Mouse (Mus musculus) intestine, embryonic 14.5 days (tissue): ENCODE results near the gene Chchd5. TPM values are rescaled to one million over a fixed set of nuclear protein-coding genes. Genes with fewer than 3 reads are reported as not detected.

Experiments
- ATAC-seq: fragments of 200-750 bp; cut with Nextera tagmentation; replicated peaks from 2 replicates; pipeline ENCODE4 v1.8.0; 2017; ENCODE audit warnings: low read depth, moderate number of reproducible peaks, moderate TSS enrichment, moderate library complexity; ENCODE audit not compliant: low FRiP score, low TSS enrichment
- DNase-seq: peaks from one replicate; pipeline ENCODE4 v3.0.0-alpha.2; 2018; ENCODE audit warnings: low spot score
- H3K27ac ChIP-seq: fragments of 300-500 bp; sonication (generic); 2 replicates; pipeline ENCODE4 v1.5.1; 2014; ENCODE audit warnings: low read depth, mild to moderate bottlenecking, control low read depth
- H3K27me3 ChIP-seq: fragments of 300-500 bp; sonication (generic); replicated peaks from 2 replicates; pipeline ENCODE4 v1.6.1; 2014; ENCODE audit warnings: low read length, control low read depth; ENCODE audit not compliant: control insufficient read depth, insufficient read depth
- H3K36me3 ChIP-seq: fragments of 300-500 bp; sonication (generic); 2 replicates; pipeline ENCODE4 v1.6.1; 2014; ENCODE audit warnings: low read length, control low read depth; ENCODE audit not compliant: control insufficient read depth, insufficient read depth
- H3K4me1 ChIP-seq: fragments of 300-500 bp; sonication (generic); replicated peaks from 2 replicates; pipeline ENCODE4 v1.6.1; 2014; ENCODE audit warnings: low read length, control low read depth, mixed read lengths; ENCODE audit not compliant: control insufficient read depth, insufficient read depth
- H3K4me2 ChIP-seq: fragments of 300-500 bp; sonication (generic); 2 replicates; pipeline ENCODE4 v1.6.1; 2014; ENCODE audit warnings: low read length
- H3K4me3 ChIP-seq: fragments of 300-500 bp; sonication (generic); 2 replicates; pipeline ENCODE4 v1.5.1; 2014; ENCODE audit warnings: low read depth, low read length, control low read depth, mixed read lengths
- H3K9ac ChIP-seq: fragments of 300-500 bp; sonication (generic); 2 replicates; pipeline ENCODE4 v1.6.1; 2014; ENCODE audit warnings: mild to moderate bottlenecking, low read length
- H3K9me3 ChIP-seq: fragments of 300-500 bp; sonication (generic); 2 replicates; pipeline ENCODE4 v1.6.1; 2016; ENCODE audit warnings: low read length, control low read depth; ENCODE audit not compliant: control insufficient read depth
- WGBS: fragments of 180-500 bp; shearing (Covaris S2); extraction: QIAGEN DNeasy Blood & Tissue Kit; methylation state at CpG from one replicate; pipeline ENCODE4 v1.1.7; 2014; 5-methylcytosine and 5-hydroxymethylcytosine counted together
- polyA plus RNA-seq: library from polyadenylated mRNA; unstranded; fragments of >200 nt; fragmentation: Nextera tagmentation; extraction: Ambion mirVana; gene quantifications from 2 replicates; pipeline ENCODE4 v1.2.1, GENCODE M21; 2014

Chchd5 gene
- polyA plus RNA-seq, 1 experiment from 2014 or later: 28.7 TPM

DNA sequence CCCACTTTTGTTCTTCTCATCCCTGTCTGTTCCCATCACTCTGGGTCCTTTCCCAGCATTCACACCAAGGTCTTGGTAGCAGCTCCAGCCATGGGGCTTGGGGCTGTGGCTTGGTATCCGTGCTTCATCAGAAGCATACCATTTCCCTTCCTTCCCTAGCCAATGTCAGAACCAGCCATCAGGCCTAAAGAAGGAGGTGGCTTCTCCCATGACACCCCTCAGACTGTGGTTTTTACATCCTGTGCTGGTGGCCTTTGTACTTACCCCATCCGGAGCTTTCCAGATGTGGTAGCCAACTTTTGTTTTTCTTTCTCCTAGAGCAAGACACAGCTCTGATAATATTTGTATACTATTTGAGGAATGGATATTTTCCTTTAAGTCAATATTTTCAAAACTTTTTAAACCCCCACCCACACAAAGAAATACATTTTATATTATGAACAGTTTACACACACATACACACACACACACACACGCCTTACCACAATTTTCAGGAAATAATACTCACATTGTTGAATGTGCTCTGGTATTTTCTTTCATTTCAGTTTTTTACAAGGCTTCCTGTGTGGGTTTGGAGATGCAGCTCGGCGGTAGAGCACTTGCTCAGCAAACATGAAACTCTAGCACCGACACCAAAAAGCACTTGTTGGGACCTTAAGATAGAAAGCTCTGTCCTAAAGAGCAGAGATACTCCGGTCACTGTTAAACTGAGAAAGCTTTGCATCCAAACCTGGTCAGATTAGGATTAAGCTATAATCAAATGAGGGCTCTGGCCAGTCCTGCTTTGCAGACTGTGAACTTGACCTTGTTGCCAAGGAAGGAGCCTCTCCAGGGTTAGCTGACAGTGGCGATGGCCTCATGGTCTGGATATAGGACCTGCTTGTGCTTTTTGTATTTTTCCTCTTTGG, 50.7 kb downstream of the Chchd5 start:
- Histone ChIP-seq H3K9me3 (no peaks in the 10 kb centered on the region), H3K4me1 (no peaks in the 10 kb centered on the region), H3K4me2 (no peak overlapping the region), H3K27me3 (no peaks in the 10 kb centered on the region), H3K36me3 (no peaks in the 10 kb centered on the region), H3K4me3 (no peak overlapping the region), H3K27ac (no peak overlapping the region), H3K9ac (no peak overlapping the region)
- 73% methylated on average over 8 of the region's 8 CpGs for whole genome bisulfite sequencing
- DNase-seq (no peak), ATAC-seq (no peak)

DNA sequence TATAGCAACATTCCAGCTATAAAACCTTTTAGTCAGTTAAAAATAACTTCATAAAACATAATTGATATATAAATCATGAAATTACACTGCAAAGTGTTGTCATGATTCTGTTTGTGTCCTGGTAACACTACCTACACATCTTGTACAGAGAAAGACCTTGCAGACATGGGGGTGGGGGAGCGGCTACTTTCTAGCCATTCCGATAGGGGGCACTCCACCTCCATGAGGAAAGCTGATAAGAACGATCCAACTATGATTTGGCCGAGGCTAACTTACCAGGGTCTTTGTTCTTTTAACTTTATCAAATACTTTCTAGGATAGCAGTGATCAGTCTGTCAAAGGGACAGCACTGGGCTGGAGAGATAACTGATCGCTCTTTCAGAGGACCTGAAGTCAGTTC, 52.0 kb downstream of the Chchd5 start:
- Histone ChIP-seq H3K27me3 (no peaks in the 10 kb centered on the region), H3K9ac (no peak overlapping the region), H3K4me3 (no peak overlapping the region), H3K4me1 (no peaks in the 10 kb centered on the region), H3K27ac (no peak overlapping the region), H3K4me2 (no peak overlapping the region), H3K9me3 (no peaks in the 10 kb centered on the region), H3K36me3 (no peaks in the 10 kb centered on the region)
- 90% methylated on average over 5 of the region's 5 CpGs for WGBS
- DNase-seq (no peak), ATAC-seq (no peak)

DNA sequence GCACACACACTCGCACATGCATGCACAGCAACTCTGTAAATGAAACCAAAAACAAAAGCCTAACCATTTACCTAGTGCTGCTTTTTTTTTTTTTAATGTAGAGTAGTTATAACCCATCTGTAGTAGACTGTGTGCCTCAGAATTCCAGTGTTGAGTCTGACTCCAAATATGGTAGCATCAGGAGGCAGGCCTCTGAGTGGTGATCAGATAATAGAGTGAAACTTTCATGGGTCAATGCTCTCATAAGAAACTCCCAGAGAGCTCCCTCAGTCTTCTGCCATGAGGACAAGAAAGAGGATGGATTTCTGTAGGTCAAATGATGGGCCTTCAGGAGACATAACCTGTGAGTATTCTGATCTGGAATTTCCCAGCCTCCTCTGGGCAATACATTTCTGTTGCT, 52.9 kb downstream of the Chchd5 start:
- no peak overlapping the region for H3K4me2 ChIP-seq
- DNase-seq (no peak), ATAC-seq (no peak)
- H3K27ac ChIP-seq: no peak overlapping the region
- 95% methylated on average over 1 of the region's 1 CpGs for WGBS
- H3K9ac ChIP-seq: no peak overlapping the region
- no peaks in the 10 kb centered on the region for H3K4me1 ChIP-seq
- no peak overlapping the region for H3K4me3 ChIP-seq
- H3K27me3 ChIP-seq: no peaks in the 10 kb centered on the region
- H3K36me3 ChIP-seq: no peaks in the 10 kb centered on the region
- H3K9me3 ChIP-seq: no peaks in the 10 kb centered on the region

DNA sequence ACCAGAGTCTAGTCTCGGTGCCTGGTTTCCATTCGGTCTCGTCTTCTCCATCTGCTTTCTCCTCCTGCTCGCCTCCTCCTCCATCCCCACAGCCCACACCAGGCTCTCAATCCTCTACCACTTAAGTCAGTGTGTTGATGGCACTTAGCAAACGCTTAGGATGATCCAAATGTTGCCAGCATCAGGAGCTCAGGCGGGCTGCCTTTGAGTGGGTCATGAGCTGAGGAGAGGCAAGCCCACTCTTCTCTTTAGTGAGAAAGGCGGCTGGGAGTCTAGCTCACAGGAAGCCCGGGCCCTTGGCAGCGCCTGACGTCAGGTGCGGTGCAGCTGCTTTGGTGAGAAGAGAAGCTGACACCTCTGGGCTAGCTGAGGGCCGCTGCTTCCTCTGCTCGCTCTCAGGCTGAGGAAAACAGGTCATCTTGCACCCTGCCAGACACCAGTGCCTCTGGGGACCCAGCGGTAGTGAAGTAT, 54.1 kb downstream of the Chchd5 start:
- DNase-seq: no peak
- H3K9ac ChIP-seq: no peak overlapping the region
- 58% methylated on average over 14 of the region's 14 CpGs for WGBS
- no peaks in the 10 kb centered on the region for H3K9me3 ChIP-seq
- no peaks in the 10 kb centered on the region for H3K36me3 ChIP-seq
- no peak for ATAC-seq
- H3K4me2 ChIP-seq: no peak overlapping the region
- no peak overlapping the region for H3K4me3 ChIP-seq
- H3K27ac ChIP-seq: no peak overlapping the region
- no peaks in the 10 kb centered on the region for H3K27me3 ChIP-seq
- H3K4me1 ChIP-seq: no peaks in the 10 kb centered on the region

Other genes with a start within 250 kb of the Chchd5 start
- 10.2 and 11.5 TPM in 2 replicates for gene Zc3h8, start 185.6 kb upstream of the Chchd5 start, polyA plus RNA-seq
- gene Zc3h6, start 162.3 kb upstream of the Chchd5 start, polyA plus RNA-seq: 1.7 and 1.9 TPM in 2 replicates
- 13.5 and 14.9 TPM in 2 replicates for gene Gm10762, start 162.0 kb upstream of the Chchd5 start, polyA plus RNA-seq
- 0.09 and 0.35 TPM in 2 replicates for gene Vinac1, start 81.5 kb upstream of the Chchd5 start, polyA plus RNA-seq
- gene Ttl, start 63.8 kb upstream of the Chchd5 start, polyA plus RNA-seq: 16.2 and 17.5 TPM in 2 replicates
- 23.2 and 31.7 TPM in 2 replicates for gene Polr1b, start 28.7 kb upstream of the Chchd5 start, polyA plus RNA-seq
- gene Slc20a1, start 69.1 kb downstream of the Chchd5 start, polyA plus RNA-seq: 61.1 and 67.8 TPM in 2 replicates
- 48.6 and 60.1 TPM in 2 replicates for gene Ckap2l, start 167.5 kb downstream of the Chchd5 start, polyA plus RNA-seq
- gene Il1a, start 180.3 kb downstream of the Chchd5 start, polyA plus RNA-seq: 0.15 TPM in 1 of 2 replicates, not detected in the other
- gene Il1b, start 241.4 kb downstream of the Chchd5 start, polyA plus RNA-seq: 0.18 and 0.31 TPM in 2 replicates